Mouse (Mus musculus) mouse embryonic stem cell (cell line): ENCODE data around the gene Rnf207.

ENCODE experiments used
- in situ Hi-C, 2 experiments: fragments of 300-500 bp; cut with MboI; formaldehyde crosslinking; loops; 1 replicate in 1 of 2; 3 replicates in 1 of 2; pipeline ENCODE4 v1.14.3; 2019 to 2020; ENCODE audit warnings: low sequenced_read_pairs in 2 of 2, low pct_unique_long_range_greater_than_20kb in 1 of 2, mixed read lengths in 1 of 2; ENCODE audit not compliant: unreplicated experiment in 1 of 2

The Rnf207 gene

DNA sequence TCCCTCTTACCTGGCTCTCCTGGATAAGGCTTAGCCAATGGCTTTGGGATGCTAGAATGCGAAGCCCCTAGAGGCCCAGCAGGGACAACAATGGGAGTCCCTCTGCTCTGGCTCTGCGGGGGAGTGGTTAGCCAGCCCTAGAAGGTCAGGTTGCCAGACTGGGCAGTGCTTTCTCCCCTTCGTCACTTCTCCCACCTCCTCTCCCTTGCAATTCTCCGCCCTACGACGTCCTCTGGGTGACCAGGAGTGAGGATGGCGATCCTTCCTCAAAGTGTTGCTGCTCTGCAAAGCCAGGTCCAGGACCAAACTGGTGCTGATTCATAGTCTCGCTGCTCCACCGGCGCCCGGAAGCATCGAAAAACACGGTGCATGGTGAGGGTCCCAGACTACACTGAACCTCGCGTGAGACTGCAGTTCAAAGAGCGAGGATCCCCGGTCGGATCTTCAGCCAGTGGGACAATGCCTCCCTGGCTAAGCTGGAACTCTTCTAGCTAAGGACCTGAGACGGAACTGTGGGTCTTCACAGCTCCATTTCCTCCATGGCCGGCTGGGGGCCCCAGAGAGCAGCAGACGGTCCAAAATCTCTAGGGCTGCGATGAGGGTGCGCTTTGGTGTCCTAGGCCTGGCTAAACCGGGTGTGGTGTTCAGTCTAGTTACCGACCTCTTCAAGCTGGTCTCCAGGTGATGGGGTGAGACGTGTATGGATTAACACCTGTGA, at the start of gene Rnf207:
TSS of gene Rnf207 (minus strand) at position 477 of the 718 bp plus-strand sequence.
- in situ Hi-C loops, result no loop called here

DNA sequence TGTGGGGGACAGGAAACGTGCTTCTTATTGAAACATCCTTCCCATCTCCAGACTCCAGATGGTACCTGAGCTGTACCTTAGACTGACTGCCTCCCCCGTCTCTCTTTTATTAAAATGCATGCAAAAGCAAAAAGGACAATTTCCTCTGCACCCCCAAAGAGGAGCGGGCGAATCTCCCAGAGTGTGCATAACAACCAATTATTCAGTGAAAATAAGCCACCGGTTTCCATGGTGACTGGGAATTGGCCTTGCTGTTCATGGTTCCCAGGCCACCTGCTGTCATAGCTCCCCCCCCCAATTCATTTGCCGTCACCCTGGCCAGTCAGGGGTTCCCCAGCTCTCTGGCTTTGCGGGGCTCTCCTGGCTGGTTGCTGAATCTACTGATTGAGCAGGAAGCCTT, 46.4 kb upstream of the Rnf207 start:
- in situ Hi-C loops, result no loop called here

DNA sequence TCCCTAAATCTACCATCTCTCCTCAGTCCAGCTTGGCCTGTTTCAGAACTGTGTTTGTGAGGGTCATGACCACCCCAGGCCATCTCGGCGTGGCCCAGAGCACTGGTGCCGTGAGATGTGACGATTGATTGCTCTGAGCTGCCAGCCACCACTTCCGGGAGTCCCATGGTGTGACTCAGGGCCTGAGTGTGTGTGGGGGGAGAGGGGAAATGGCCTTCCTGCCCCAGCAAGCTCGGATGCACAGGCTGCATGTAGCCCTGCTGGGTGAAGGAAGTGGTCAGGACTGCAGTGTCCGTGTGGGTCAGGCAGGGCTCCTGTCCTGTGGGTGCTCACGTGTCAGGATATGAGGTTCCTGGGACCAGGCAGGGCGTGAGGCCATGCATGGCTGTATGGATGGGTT, 43.4 kb upstream of the Rnf207 start:
- in situ Hi-C loops, result no loop called here

GRCm38 (mm10) chr4:152360855-152361254, 42.1 kb upstream of the Rnf207 start:
- in situ Hi-C loops, result no loop called here

DNA sequence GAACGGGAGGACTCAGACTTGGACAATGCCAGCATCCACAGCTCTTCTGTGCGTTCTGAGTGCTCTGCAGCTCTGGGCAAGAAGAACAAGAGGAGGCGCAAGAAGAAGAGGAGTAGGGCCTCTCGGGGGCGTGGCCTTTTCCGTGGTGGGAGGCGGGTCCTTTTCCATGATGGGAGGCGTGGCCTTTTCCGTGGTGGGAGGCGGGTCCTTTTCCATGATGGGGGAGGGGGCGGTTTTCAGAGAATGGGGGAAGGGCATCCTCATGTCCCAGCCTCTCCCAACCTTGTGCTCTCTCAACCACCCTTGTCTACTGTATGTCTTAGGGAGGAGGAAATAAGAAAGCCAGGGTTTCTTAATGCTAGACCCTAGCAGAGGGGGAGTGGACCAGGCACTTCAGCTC, 40.9 kb upstream of the Rnf207 start:
- in situ Hi-C loops, result no loop called here

DNA sequence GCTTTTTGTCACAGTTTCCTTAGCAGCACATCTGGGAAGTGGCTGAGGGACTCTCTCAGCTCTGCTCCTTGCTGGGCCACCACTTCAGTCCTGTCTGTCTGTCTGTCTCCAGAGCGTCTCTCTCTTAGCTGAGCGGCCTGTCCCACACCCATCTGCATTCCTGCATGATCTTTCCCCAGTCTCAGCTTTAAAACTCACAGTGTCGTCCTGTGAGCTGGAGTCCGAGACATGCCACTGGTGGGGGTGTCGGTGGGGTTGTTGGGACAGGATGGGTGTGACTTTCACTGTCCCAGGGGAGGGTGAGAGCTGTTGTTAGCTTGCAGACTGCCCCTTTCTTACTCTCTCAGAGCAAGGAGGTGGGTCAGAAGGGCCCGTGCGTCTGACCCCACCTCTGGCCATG, 36.9 kb upstream of the Rnf207 start:
- in situ Hi-C loops, result no loop called here

- in situ Hi-C loops, result no loop called here
Measured at GRCm38 (mm10) chr4:152353886-152354637, 35.3 kb upstream of the Rnf207 start.

DNA sequence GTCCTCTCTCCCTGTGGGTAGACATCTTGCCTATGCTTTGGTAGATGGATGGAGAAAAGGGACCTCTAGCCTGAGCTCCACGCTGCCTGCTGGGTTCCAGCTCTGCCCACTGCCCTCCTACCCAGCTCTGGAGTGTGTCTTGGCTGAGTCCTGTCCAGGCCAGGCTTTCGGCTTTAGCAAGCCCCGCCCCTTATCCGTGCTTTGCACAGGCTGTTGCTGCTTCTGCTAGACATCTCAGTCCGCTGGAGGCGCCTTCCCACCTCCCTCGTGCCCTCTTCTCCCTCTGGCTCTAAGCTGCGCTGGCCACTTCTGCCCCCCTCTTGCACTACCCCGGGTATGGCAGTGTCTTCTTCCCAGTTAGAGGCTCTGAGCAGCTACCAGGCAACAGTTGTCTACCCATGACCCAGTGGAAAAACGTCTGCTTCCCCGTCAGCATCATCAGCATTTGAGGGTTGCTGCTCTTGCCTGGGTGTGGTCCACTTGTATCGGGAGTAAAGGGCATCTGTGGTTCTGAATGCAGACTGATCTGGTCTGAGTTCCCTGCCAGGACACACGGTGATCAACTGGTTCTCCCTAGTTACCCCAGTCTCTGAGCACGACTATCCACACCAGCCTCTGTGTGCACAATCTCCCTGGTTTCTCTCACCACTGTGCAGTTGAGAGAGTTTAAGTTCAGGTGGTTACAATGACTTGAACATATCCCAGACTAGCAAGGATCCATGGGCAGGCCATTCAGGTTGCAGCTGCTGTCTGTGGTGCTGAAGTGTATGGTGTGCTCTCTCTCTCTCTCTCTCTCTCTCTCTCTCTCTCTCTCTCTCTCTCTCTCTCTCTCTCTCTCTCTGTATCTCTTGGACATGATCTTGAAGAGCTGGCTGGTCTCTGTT, 32.9 kb upstream of the Rnf207 start:
- in situ Hi-C loops, result no loop called here

- in situ Hi-C loops, result no loop called here
Measured at GRCm38 (mm10) chr4:152350722-152351421, 32.1 kb upstream of the Rnf207 start.

GRCm38 (mm10) chr4:152349837-152350381, 31.1 kb upstream of the Rnf207 start:
- in situ Hi-C loops, result loop anchor here in 1 of 2 experiments (10.0 kb wide), 1 partner anchor 85 kb away; no protein-coding TSS in a partner anchor

- in situ Hi-C loops, result loop anchor here in 1 of 2 experiments (10.0 kb wide), 1 partner anchor 89 kb away; no protein-coding TSS in a partner anchor
Measured at GRCm38 (mm10) chr4:152345120-152345889, 26.5 kb upstream of the Rnf207 start.

- in situ Hi-C loops, result loop anchor here (5.0 to 10.0 kb wide), 2 partner anchors 90 to 93 kb away; no protein-coding TSS in a partner anchor
Measured at GRCm38 (mm10) chr4:152344651-152345050, 25.9 kb upstream of the Rnf207 start.

- in situ Hi-C loops, result loop anchor here (5.0 to 10.0 kb wide), 2 partner anchors 92 to 94 kb away; no protein-coding TSS in a partner anchor
Measured at GRCm38 (mm10) chr4:152343296-152343695, 24.5 kb upstream of the Rnf207 start.

DNA sequence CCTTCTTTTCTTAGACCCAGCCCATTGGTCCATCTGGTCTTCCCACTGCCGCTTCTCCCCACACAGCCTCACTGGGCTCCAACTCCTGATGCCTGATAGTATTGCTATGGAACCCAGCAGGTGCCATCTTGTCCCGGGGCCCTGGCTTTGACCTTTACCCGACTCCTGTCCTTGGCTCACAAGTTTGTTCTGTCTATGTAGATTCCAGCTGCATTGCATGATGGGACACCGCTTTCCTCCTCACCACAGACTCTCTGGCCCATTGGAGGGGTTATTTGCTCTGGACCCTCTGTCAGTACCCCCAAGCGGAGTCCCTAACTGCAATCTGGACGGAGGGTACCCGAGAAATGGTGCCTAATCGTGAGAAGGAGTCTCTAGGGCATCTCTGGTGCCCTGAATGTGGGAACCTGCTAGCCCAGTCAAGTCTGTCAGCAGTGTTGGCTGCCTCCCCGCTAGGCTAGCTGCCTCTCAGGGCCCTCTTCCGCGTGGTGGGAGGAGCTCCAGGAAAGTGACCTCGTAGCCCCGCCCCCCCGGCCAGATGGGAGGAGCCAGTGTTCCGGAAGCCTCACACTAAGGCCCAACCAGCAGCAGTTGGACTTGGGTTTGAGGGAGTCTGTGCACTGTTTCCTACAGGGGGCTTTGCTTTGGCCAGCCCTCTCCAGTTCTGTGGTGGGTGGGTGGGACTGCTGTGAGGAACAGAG, 21.9 kb upstream of the Rnf207 start:
- in situ Hi-C loops, result loop anchor here (5.0 to 10.0 kb wide), 2 partner anchors 94 to 97 kb away; no protein-coding TSS in a partner anchor

GRCm38 (mm10) chr4:152339293-152339790, 20.5 kb upstream of the Rnf207 start:
- in situ Hi-C loops, result no loop called here
